Mouse (Mus musculus) intestine, embryonic 15.5 days (tissue): ENCODE data around the gene Ulk4. TPM values are rescaled to one million over a fixed set of nuclear protein-coding genes. Genes with fewer than 3 reads are reported as not detected.

Source experiments
- ATAC-seq: fragments of 200-750 bp; cut with Nextera tagmentation; 2 replicates; pipeline ENCODE4 v1.8.0; 2017; ENCODE audit warnings: moderate TSS enrichment, moderate library complexity
- H3K27ac ChIP-seq: fragments of 300-500 bp; sonication (generic); 2 replicates; pipeline ENCODE4 v1.5.1; 2015; ENCODE audit warnings: mild to moderate bottlenecking, inconsistent platforms
- H3K27me3 ChIP-seq: fragments of 300-500 bp; sonication (generic); replicated peaks from 2 replicates; pipeline ENCODE4 v1.6.1; 2015; ENCODE audit warnings: inconsistent platforms
- H3K36me3 ChIP-seq: fragments of 300-500 bp; sonication (generic); 2 replicates; pipeline ENCODE4 v1.6.1; 2015; ENCODE audit warnings: inconsistent platforms
- H3K4me1 ChIP-seq: fragments of 300-500 bp; sonication (generic); replicated peaks from 2 replicates; pipeline ENCODE4 v1.6.1; 2015; ENCODE audit warnings: inconsistent platforms
- H3K4me2 ChIP-seq: fragments of 300-500 bp; sonication (generic); replicated peaks from 2 replicates; pipeline ENCODE4 v1.6.1; 2015; ENCODE audit warnings: mild to moderate bottlenecking, inconsistent platforms
- H3K4me3 ChIP-seq: fragments of 300-500 bp; sonication (generic); replicated peaks from 2 replicates; pipeline ENCODE4 v1.5.1; 2015; ENCODE audit warnings: inconsistent platforms
- H3K9ac ChIP-seq: fragments of 300-500 bp; sonication (generic); 2 replicates; pipeline ENCODE4 v1.6.1; 2015; ENCODE audit warnings: inconsistent platforms
- H3K9me3 ChIP-seq: fragments of 300-500 bp; sonication (generic); 2 replicates; pipeline ENCODE4 v1.6.1; 2016; ENCODE audit warnings: inconsistent platforms
- WGBS: fragments of 180-500 bp; shearing (Covaris S2); methylation state at CpG from one replicate; pipeline ENCODE4 v1.1.7; 2015; 5-methylcytosine and 5-hydroxymethylcytosine counted together
- polyA plus RNA-seq: library from polyadenylated mRNA; unstranded; fragments of >200 nt; fragmentation: Nextera tagmentation; extraction: Ambion mirVana; gene quantifications from 2 replicates; pipeline ENCODE4 v1.2.1, GENCODE M21; 2015

Gene Ulk4
- polyA plus RNA-seq, 1 experiment from 2014 or later, result 150 TPM

- no peak overlapping the region for H3K4me3 ChIP-seq
- H3K4me2 ChIP-seq, result no peak overlapping the region
- 40% methylated on average over 4 of the region's 4 CpGs for WGBS
- no peaks in the 10 kb centered on the region for H3K9me3 ChIP-seq
- H3K27me3 ChIP-seq, result no peaks in the 10 kb centered on the region
- no peaks in the 10 kb centered on the region for H3K36me3 ChIP-seq
- peaks cover 7% of the 10 kb centered on the region; the same call in 1 of the 2 replicates for H3K4me1 ChIP-seq
- H3K9ac ChIP-seq, result no peak overlapping the region
- peak; percentile 63 for ATAC-seq
- H3K27ac ChIP-seq, result no peak overlapping the region
These were observed 265.5 kb downstream of the Ulk4 start for GRCm38 (mm10) chr9:121011540-121011939.

GRCm38 (mm10) chr9:121010544-121010943 lies 266.5 kb downstream of the Ulk4 start:
- Histone ChIP-seq H3K27me3 (no peaks in the 10 kb centered on the region), H3K4me1 (peaks cover 7% of the 10 kb centered on the region; the same call in 1 of the 2 replicates), H3K9ac (no peak overlapping the region), H3K27ac (no peak overlapping the region), H3K4me3 (no peak overlapping the region), H3K36me3 (no peaks in the 10 kb centered on the region), H3K4me2 (no peak overlapping the region), H3K9me3 (no peaks in the 10 kb centered on the region)
- no peak for ATAC-seq
- 55% methylated on average over 3 of the region's 3 CpGs for WGBS

GRCm38 (mm10) chr9:121005961-121006360 lies 271.0 kb downstream of the Ulk4 start:
- H3K4me1 ChIP-seq, result peaks cover 21% of the 10 kb centered on the region
- ATAC-seq, result no peak
- 72% methylated on average over 7 of the region's 7 CpGs for WGBS
- no peaks in the 10 kb centered on the region for H3K9me3 ChIP-seq
- no peaks in the 10 kb centered on the region for H3K27me3 ChIP-seq
- no peaks in the 10 kb centered on the region for H3K36me3 ChIP-seq
- no peak overlapping the region for H3K4me2 ChIP-seq
- H3K9ac ChIP-seq, result no peak overlapping the region
- H3K27ac ChIP-seq, result no peak overlapping the region
- no peak overlapping the region for H3K4me3 ChIP-seq

GRCm38 (mm10) chr9:121001681-121002540 lies 275.1 kb downstream of the Ulk4 start:
- 0 out of 2 replicates have a peak, but pooled peaks have one; percentile 23 for ATAC-seq

GRCm38 (mm10) chr9:121000641-121001320 lies 276.2 kb downstream of the Ulk4 start:
- Histone ChIP-seq H3K9ac (no peak overlapping the region), H3K36me3 (no peaks in the 10 kb centered on the region), H3K27ac (peak overlapping the region; percentile 52), H3K4me3 (no peak overlapping the region), H3K9me3 (no peaks in the 10 kb centered on the region), H3K27me3 (no peaks in the 10 kb centered on the region), H3K4me1 (peaks cover 22% of the 10 kb centered on the region), H3K4me2 (0 out of 2 replicates have a peak overlapping the region, but pooled peaks have one; percentile 3)
- peak; percentile 75 for ATAC-seq
- WGBS, result 42% methylated on average over 7 of the region's 7 CpGs

More at GRCm38 (mm10) chr9:121001681-121002540, 275.1 kb downstream of the Ulk4 start:
- 64% methylated on average over 15 of the region's 15 CpGs for WGBS
- Histone ChIP-seq H3K4me2 (no peak overlapping the region), H3K36me3 (no peaks in the 10 kb centered on the region), H3K4me1 (peaks cover 22% of the 10 kb centered on the region), H3K27me3 (no peaks in the 10 kb centered on the region), H3K9me3 (no peaks in the 10 kb centered on the region), H3K9ac (no peak overlapping the region), H3K27ac (peak overlapping the region; percentile 52), H3K4me3 (no peak overlapping the region)

- no peak overlapping the region for H3K4me2 ChIP-seq
- no peak overlapping the region for H3K4me3 ChIP-seq
- no peak for ATAC-seq
- peaks cover 22% of the 10 kb centered on the region for H3K4me1 ChIP-seq
- no peak overlapping the region for H3K9ac ChIP-seq
- no peaks in the 10 kb centered on the region for H3K27me3 ChIP-seq
- H3K27ac ChIP-seq, result no peak overlapping the region
- H3K36me3 ChIP-seq, result no peaks in the 10 kb centered on the region
- no peaks in the 10 kb centered on the region for H3K9me3 ChIP-seq
- 53% methylated on average over 11 of the region's 11 CpGs for WGBS
These were observed 278.3 kb downstream of the Ulk4 start for GRCm38 (mm10) chr9:120998696-120999095.

- 68% methylated on average over 15 of the region's 15 CpGs for WGBS
- Histone ChIP-seq H3K4me2 (no peak overlapping the region), H3K9ac (no peak overlapping the region), H3K27ac (no peak overlapping the region), H3K4me1 (peaks cover 12% of the 10 kb centered on the region), H3K4me3 (no peak overlapping the region), H3K27me3 (no peaks in the 10 kb centered on the region), H3K9me3 (no peaks in the 10 kb centered on the region), H3K36me3 (no peaks in the 10 kb centered on the region)
- ATAC-seq, result no peak
These were observed 282.5 kb downstream of the Ulk4 start for GRCm38 (mm10) chr9:120994223-120995155.

GRCm38 (mm10) chr9:120993004-120993403 lies 284.0 kb downstream of the Ulk4 start:
- no peak for ATAC-seq

GRCm38 (mm10) chr9:120991801-120992200 lies 285.2 kb downstream of the Ulk4 start:
- H3K27ac ChIP-seq, result no peak overlapping the region
- no peaks in the 10 kb centered on the region for H3K9me3 ChIP-seq
- no peaks in the 10 kb centered on the region for H3K27me3 ChIP-seq
- H3K9ac ChIP-seq, result no peak overlapping the region
- peaks cover 14% of the 10 kb centered on the region; the same call in 1 of the 2 replicates for H3K4me1 ChIP-seq
- no peak overlapping the region for H3K4me2 ChIP-seq
- ATAC-seq, result no peak
- no peak overlapping the region for H3K4me3 ChIP-seq
- no peaks in the 10 kb centered on the region for H3K36me3 ChIP-seq
- WGBS, result 64% methylated on average over 2 of the region's 2 CpGs

More at GRCm38 (mm10) chr9:120993004-120993403, 284.0 kb downstream of the Ulk4 start:
- Histone ChIP-seq H3K9ac (no peak overlapping the region), H3K36me3 (no peaks in the 10 kb centered on the region), H3K9me3 (no peaks in the 10 kb centered on the region), H3K27ac (no peak overlapping the region), H3K27me3 (no peaks in the 10 kb centered on the region), H3K4me1 (peaks cover 15% of the 10 kb centered on the region), H3K4me3 (no peak overlapping the region), H3K4me2 (no peak overlapping the region)
- 76% methylated on average over 10 of the region's 10 CpGs for WGBS

- peak overlapping the region; percentile 22; the same call in 1 of the 2 replicates for H3K27ac ChIP-seq
- no peak overlapping the region for H3K4me2 ChIP-seq
- peaks cover 27% of the 10 kb centered on the region; the same call in 1 of the 2 replicates for H3K4me1 ChIP-seq
- H3K9ac ChIP-seq, result no peak overlapping the region
- H3K9me3 ChIP-seq, result no peaks in the 10 kb centered on the region
- ATAC-seq, result no peak
- no peaks in the 10 kb centered on the region for H3K36me3 ChIP-seq
- no peaks in the 10 kb centered on the region for H3K27me3 ChIP-seq
- no peak overlapping the region for H3K4me3 ChIP-seq
- WGBS, result 59% methylated on average over 15 of the region's 15 CpGs
These were observed 286.9 kb downstream of the Ulk4 start for GRCm38 (mm10) chr9:120989806-120990700.

- H3K9ac ChIP-seq, result no peak overlapping the region
- 49% methylated on average over 9 of the region's 9 CpGs for WGBS
- ATAC-seq, result no peak
- no peaks in the 10 kb centered on the region for H3K9me3 ChIP-seq
- no peaks in the 10 kb centered on the region for H3K27me3 ChIP-seq
- no peak overlapping the region for H3K4me2 ChIP-seq
- no peak overlapping the region for H3K4me3 ChIP-seq
- peaks cover 27% of the 10 kb centered on the region; the same call in 1 of the 2 replicates for H3K4me1 ChIP-seq
- no peaks in the 10 kb centered on the region for H3K36me3 ChIP-seq
- peak overlapping the region; percentile 52; the same call in 1 of the 2 replicates for H3K27ac ChIP-seq
These were observed 288.9 kb downstream of the Ulk4 start for GRCm38 (mm10) chr9:120988088-120988487.
